Mouse (Mus musculus) liver, embryonic 16.5 days (tissue): Measurements from ENCODE around the gene Shroom3. TPM values are rescaled to one million over a fixed set of nuclear protein-coding genes. Genes with fewer than 3 reads are reported as not detected.

Experiments used
- ATAC-seq: fragments of 200-750 bp; cut with Nextera tagmentation; 2 replicates; pipeline ENCODE4 v1.8.0; 2017; ENCODE audit warnings: low read depth, mild to moderate bottlenecking, moderate number of reproducible peaks, moderate library complexity
- H3K27ac ChIP-seq: fragments of 300-500 bp; sonication (generic); 2 replicates; pipeline ENCODE4 v1.5.1; 2014; ENCODE audit warnings: mild to moderate bottlenecking, low read length
- H3K27me3 ChIP-seq: fragments of 300-500 bp; sonication (generic); 2 replicates; pipeline ENCODE4 v1.6.1; 2014; ENCODE audit warnings: low read depth, low read length, mixed read lengths; ENCODE audit not compliant: control insufficient read depth, insufficient read depth
- H3K36me3 ChIP-seq: fragments of 300-500 bp; sonication (generic); 2 replicates; pipeline ENCODE4 v1.6.1; 2014; ENCODE audit warnings: mild to moderate bottlenecking; ENCODE audit not compliant: control insufficient read depth, insufficient read depth
- H3K4me1 ChIP-seq: fragments of 300-500 bp; sonication (generic); 2 replicates; pipeline ENCODE4 v1.6.1; 2014; ENCODE audit warnings: low read depth, low read length, mixed read lengths; ENCODE audit not compliant: control insufficient read depth
- H3K4me2 ChIP-seq: fragments of 300-500 bp; sonication (generic); 2 replicates; pipeline ENCODE4 v1.6.1; 2014; ENCODE audit warnings: low read depth, low read length, mixed read lengths
- H3K4me3 ChIP-seq: fragments of 300-500 bp; sonication (generic); 2 replicates; pipeline ENCODE4 v1.5.1; 2014; ENCODE audit warnings: low read depth, mild to moderate bottlenecking, low read length
- H3K9ac ChIP-seq: fragments of 300-500 bp; sonication (generic); 2 replicates; pipeline ENCODE4 v1.6.1; 2014; ENCODE audit warnings: low read depth, low read length
- H3K9me3 ChIP-seq: fragments of 300-500 bp; sonication (generic); replicated peaks from 2 replicates; pipeline ENCODE4 v1.6.1; 2016; ENCODE audit warnings: low read length; ENCODE audit not compliant: control insufficient read depth
- WGBS: fragments of 180-500 bp; shearing (Covaris S2); extraction: QIAGEN DNeasy Blood & Tissue Kit; methylation state at CpG from one replicate; pipeline ENCODE4 v1.1.7; 2014; ENCODE audit not compliant: insufficient replicate concordance; 5-methylcytosine and 5-hydroxymethylcytosine counted together
- polyA plus RNA-seq: library from polyadenylated mRNA; unstranded; fragments of >200 nt; fragmentation: Nextera tagmentation; extraction: Ambion mirVana; gene quantifications from 2 replicates; pipeline ENCODE4 v1.2.1, GENCODE M21; 2015

The Shroom3 gene
- polyA plus RNA-seq, 1 experiment from 2014 or later = 0.31 TPM

- Histone ChIP-seq H3K4me1 (no peaks in the 10 kb centered on the region), H3K27me3 (no peaks in the 10 kb centered on the region), H3K9me3 (no peaks in the 10 kb centered on the region), H3K4me2 (no peak overlapping the region), H3K27ac (no peak overlapping the region), H3K4me3 (no peak overlapping the region), H3K9ac (no peak overlapping the region), H3K36me3 (no peaks in the 10 kb centered on the region)
- 26% methylated on average over 10 of the region's 10 CpGs for WGBS
- no peak for ATAC-seq
Observed at GRCm38 (mm10) chr5:92954323-92954722, 271.1 kb downstream of the Shroom3 start.

- 37% methylated on average over 6 of the region's 6 CpGs for WGBS
Observed at GRCm38 (mm10) chr5:92954827-92955475, 271.7 kb downstream of the Shroom3 start.

GRCm38 (mm10) chr5:92959287-92959686 lies 276.1 kb downstream of the Shroom3 start:
- Histone ChIP-seq H3K9ac (no peak overlapping the region), H3K27ac (no peak overlapping the region), H3K36me3 (no peaks in the 10 kb centered on the region), H3K4me2 (no peak overlapping the region), H3K4me3 (no peak overlapping the region), H3K27me3 (no peaks in the 10 kb centered on the region), H3K4me1 (no peaks in the 10 kb centered on the region), H3K9me3 (no peaks in the 10 kb centered on the region)
- 70% methylated on average over 10 of the region's 10 CpGs for WGBS
- no peak for ATAC-seq

More at GRCm38 (mm10) chr5:92954827-92955475, 271.7 kb downstream of the Shroom3 start:
- Histone ChIP-seq H3K36me3 (no peaks in the 10 kb centered on the region), H3K4me2 (no peak overlapping the region), H3K27me3 (no peaks in the 10 kb centered on the region), H3K27ac (no peak overlapping the region), H3K4me1 (no peaks in the 10 kb centered on the region), H3K9me3 (no peaks in the 10 kb centered on the region), H3K4me3 (no peak overlapping the region), H3K9ac (no peak overlapping the region)
- no peak for ATAC-seq

GRCm38 (mm10) chr5:92959708-92960107 lies 276.5 kb downstream of the Shroom3 start:
- Histone ChIP-seq H3K4me1 (no peaks in the 10 kb centered on the region), H3K9ac (no peak overlapping the region), H3K36me3 (no peaks in the 10 kb centered on the region), H3K4me2 (no peak overlapping the region), H3K27me3 (no peaks in the 10 kb centered on the region), H3K4me3 (no peak overlapping the region), H3K27ac (no peak overlapping the region), H3K9me3 (no peaks in the 10 kb centered on the region)
- WGBS = 43% methylated on average over 9 of the region's 9 CpGs
- ATAC-seq = no peak

- WGBS = 57% methylated on average over 11 of the region's 11 CpGs
- H3K4me3 ChIP-seq = no peak overlapping the region
- no peak for ATAC-seq
- H3K9me3 ChIP-seq = no peaks in the 10 kb centered on the region
- H3K4me2 ChIP-seq = no peak overlapping the region
- no peak overlapping the region for H3K27ac ChIP-seq
- H3K36me3 ChIP-seq = no peaks in the 10 kb centered on the region
- H3K9ac ChIP-seq = no peak overlapping the region
- H3K27me3 ChIP-seq = no peaks in the 10 kb centered on the region
- H3K4me1 ChIP-seq = no peaks in the 10 kb centered on the region
Observed at GRCm38 (mm10) chr5:92961353-92961752, 278.1 kb downstream of the Shroom3 start.

GRCm38 (mm10) chr5:92961770-92962231 lies 278.6 kb downstream of the Shroom3 start:
- no peaks in the 10 kb centered on the region for H3K27me3 ChIP-seq
- H3K36me3 ChIP-seq = no peaks in the 10 kb centered on the region
- no peak overlapping the region for H3K9ac ChIP-seq
- no peak overlapping the region for H3K27ac ChIP-seq
- no peak overlapping the region for H3K4me3 ChIP-seq
- WGBS = 66% methylated on average over 7 of the region's 7 CpGs
- H3K4me2 ChIP-seq = no peak overlapping the region
- no peak for ATAC-seq
- H3K4me1 ChIP-seq = no peaks in the 10 kb centered on the region
- H3K9me3 ChIP-seq = no peaks in the 10 kb centered on the region

GRCm38 (mm10) chr5:92964691-92965090 lies 281.5 kb downstream of the Shroom3 start:
- 20% methylated on average over 13 of the region's 13 CpGs for WGBS
- H3K4me3 ChIP-seq = no peak overlapping the region
- no peak for ATAC-seq
- H3K9me3 ChIP-seq = no peaks in the 10 kb centered on the region
- H3K27me3 ChIP-seq = no peaks in the 10 kb centered on the region
- H3K9ac ChIP-seq = no peak overlapping the region
- H3K36me3 ChIP-seq = no peaks in the 10 kb centered on the region
- H3K4me1 ChIP-seq = no peaks in the 10 kb centered on the region
- H3K27ac ChIP-seq = no peak overlapping the region
- H3K4me2 ChIP-seq = no peak overlapping the region

GRCm38 (mm10) chr5:92967143-92967542 lies 283.9 kb downstream of the Shroom3 start:
- Histone ChIP-seq H3K36me3 (no peaks in the 10 kb centered on the region), H3K27me3 (no peaks in the 10 kb centered on the region), H3K9me3 (no peaks in the 10 kb centered on the region), H3K4me3 (no peak overlapping the region), H3K27ac (no peak overlapping the region), H3K9ac (no peak overlapping the region), H3K4me1 (no peaks in the 10 kb centered on the region), H3K4me2 (no peak overlapping the region)
- WGBS = 66% methylated on average over 8 of the region's 9 CpGs
- ATAC-seq = no peak

GRCm38 (mm10) chr5:92967906-92968305 lies 284.7 kb downstream of the Shroom3 start:
- Histone ChIP-seq H3K9ac (no peak overlapping the region), H3K4me3 (no peak overlapping the region), H3K27me3 (no peaks in the 10 kb centered on the region), H3K4me2 (no peak overlapping the region), H3K9me3 (no peaks in the 10 kb centered on the region), H3K4me1 (no peaks in the 10 kb centered on the region), H3K27ac (no peak overlapping the region), H3K36me3 (no peaks in the 10 kb centered on the region)
- no peak for ATAC-seq
- WGBS = 67% methylated on average over 3 of the region's 3 CpGs
